Mouse (Mus musculus) megakaryocyte, embryonic 14.5 days (primary cell): ENCODE data around the gene Sulf2.

ENCODE experiments used
- FLI1 ChIP-seq: IDR thresholded peaks from 2 replicates; pipeline ENCODE4 v1.6.1; 2012; ENCODE audit warnings: low read length, inconsistent platforms, mixed read lengths
- GATA1 ChIP-seq: IDR thresholded peaks from 3 replicates; pipeline ENCODE4 v1.6.1; 2012; ENCODE audit warnings: mixed read lengths, low read length, inconsistent platforms, borderline replicate concordance

DNA sequence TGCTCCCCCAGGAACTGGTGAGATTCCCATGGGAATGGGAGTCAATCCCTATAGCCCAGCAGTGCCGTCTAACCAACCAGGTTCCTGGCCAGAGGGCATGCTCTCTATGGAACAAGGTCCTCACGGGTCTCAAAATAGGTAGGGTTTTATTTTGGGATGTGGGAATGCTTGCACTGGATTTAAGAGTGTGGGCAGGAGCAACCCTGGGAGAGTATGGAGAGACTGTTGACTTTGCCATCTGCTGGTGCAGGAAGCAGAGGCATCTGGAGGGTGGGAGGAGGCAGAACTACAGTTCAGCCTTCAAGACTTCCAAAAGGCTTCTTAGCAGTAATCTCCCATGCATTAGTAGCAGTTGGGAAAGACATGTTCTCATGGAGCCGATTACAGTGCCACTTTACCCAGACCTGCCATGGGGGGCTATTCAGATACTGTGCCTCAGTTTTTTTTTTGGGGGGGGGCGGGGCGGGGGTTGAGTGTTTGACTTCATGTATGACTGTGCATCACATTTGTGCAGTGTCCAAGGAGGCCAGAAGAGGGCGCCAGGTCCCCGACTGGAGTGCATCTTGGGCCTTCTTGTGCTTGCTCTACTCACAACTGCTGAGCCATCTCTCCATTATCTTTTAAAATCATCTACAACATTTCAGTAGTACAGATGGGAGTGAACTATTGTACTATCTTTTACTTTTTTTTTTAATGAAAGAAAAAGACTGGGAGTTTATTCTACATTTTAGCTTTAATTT, 95.6 kb downstream of the Sulf2 start:
- TF ChIP-seq GATA1 (no peak), FLI1 (no peak)
